ENCODE assay signal across 8 mouse cellular contexts in the genomic region with DNA sequence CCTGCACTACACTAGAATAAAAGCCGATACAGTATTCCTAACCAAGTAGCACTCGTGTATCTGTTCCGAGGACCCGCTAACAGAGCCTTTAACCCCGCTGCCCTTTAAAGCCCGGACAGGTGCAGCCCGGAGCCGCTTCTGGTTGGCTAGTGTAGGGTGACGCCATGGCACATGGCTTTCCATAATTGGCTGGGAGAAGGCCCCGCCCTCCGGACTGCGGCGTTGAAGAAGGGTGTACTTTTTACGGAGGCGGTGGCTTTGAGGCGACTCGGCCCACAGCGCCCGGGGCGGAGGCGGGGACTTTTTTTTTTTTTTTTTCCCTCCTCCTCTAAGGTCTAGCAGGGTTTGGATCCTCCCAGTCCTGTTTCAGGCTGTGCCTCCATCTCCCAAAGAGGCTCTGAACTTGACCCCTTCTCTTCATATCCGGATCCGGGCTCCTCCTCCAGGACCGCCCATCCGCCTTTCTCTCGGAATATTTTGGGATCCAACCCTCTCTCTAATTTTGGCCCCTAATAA. TPM values are rescaled to one million over a fixed set of nuclear protein-coding genes. Genes with fewer than 3 reads are reported as not detected.
DNase-seq lines count a peak whose midpoint lies in the region; ATAC-seq lines count a peak whose summit lies in the region.

TSS of gene Creld1 (plus strand) at position 198 of the 516 bp plus-strand sequence.

- H3K9ac ChIP-seq in intestine, embryonic 15.5 days, result peak within 1 kb of the TSS; percentile 62

- H3K9me3 ChIP-seq in embryonic facial prominence, embryonic 10.5 days, result no peaks in the 10 kb centered on the region
- H3K9me3 ChIP-seq in intestine, embryonic 15.5 days, result no peaks in the 10 kb centered on the region

- H3K27me3 ChIP-seq in embryonic facial prominence, embryonic 10.5 days (replicated peaks; ENCODE audit: low read depth, poor library complexity, severe bottlenecking), result peaks cover 43% of the 10 kb centered on the region
- peaks cover 24% of the 10 kb centered on the region for H3K27me3 ChIP-seq in intestine, embryonic 15.5 days (replicated peaks)

- intact Hi-C loops in left cerebral cortex, postnatal 14 days (cut with DNase I), result no loop called here

- H3K4me2 ChIP-seq in intestine, embryonic 15.5 days (replicated peaks), result peak within 1 kb of the TSS; percentile 87

- peak within 1 kb of the TSS; percentile 68 for H3K4me3 ChIP-seq in embryonic facial prominence, embryonic 10.5 days
- peak within 1 kb of the TSS; percentile 58 for H3K4me3 ChIP-seq in intestine, embryonic 15.5 days (replicated peaks)

- H3K27ac ChIP-seq in embryonic facial prominence, embryonic 10.5 days (replicated peaks), result peak within 1 kb of the TSS; percentile 86
- H3K27ac ChIP-seq in intestine, embryonic 15.5 days, result peak within 1 kb of the TSS; percentile 90

- peaks cover 44% of the 10 kb centered on the region for H3K4me1 ChIP-seq in embryonic facial prominence, embryonic 10.5 days
- H3K4me1 ChIP-seq in intestine, embryonic 15.5 days (replicated peaks), result peaks cover 23% of the 10 kb centered on the region

- WGBS in embryonic facial prominence, embryonic 10.5 days, result under 1% methylated on average over 26 of the region's 26 CpGs
- WGBS in intestine, embryonic 15.5 days, result under 1% methylated on average over 26 of the region's 26 CpGs

- peak; percentile 97 for ATAC-seq in intestine, embryonic 15.5 days
- ATAC-seq in megakaryocyte-erythroid progenitor cell, adult 5-6 weeks (replicated peaks; ENCODE audit: low FRiP score, low TSS enrichment, poor library complexity, severe bottlenecking), result peak; percentile 91

- H3K36me3 ChIP-seq in embryonic facial prominence, embryonic 10.5 days (replicated peaks), result peaks cover 4% of the 10 kb centered on the region
- no peaks in the 10 kb centered on the region for H3K36me3 ChIP-seq in intestine, embryonic 15.5 days

- peak; percentile 97 for DNase-seq in adrenal gland, postnatal 14 days
- DNase-seq in embryonic facial prominence, embryonic 10.5 days (ENCODE audit: low spot score), result peak; percentile 94
- peak; percentile 72 to 91 for DNase-seq in gastrocnemius, postnatal 4 days (ENCODE audit: low spot score in 2 of 2)
- peak; percentile 94 to 96 for DNase-seq in left cerebral cortex, postnatal 14 days (ENCODE audit: low spot score in 2 of 2)
- DNase-seq in right cerebral cortex, postnatal 14 days, result peak; percentile 89
- peak; percentile 83 for DNase-seq in urinary bladder, postnatal 25 days (ENCODE audit: low spot score)

RNA-seq across cellular contexts. Expression of gene Creld1, which starts in this region (rescaled TPM):
- total RNA-seq in adrenal gland, postnatal 14 days (2021), result 37.4 and 42.7 TPM in 2 replicates
- 23.5 and 27.2 TPM in 2 replicates for polyA plus RNA-seq in embryonic facial prominence, embryonic 10.5 days (2016; fragmentation: Nextera tagmentation; extraction: Ambion mirVana)
- 10 to 100 TPM; 38.7 to 45.2 TPM for total RNA-seq in gastrocnemius, postnatal 4 days (2021)
- polyA plus RNA-seq in intestine, embryonic 15.5 days (2015; fragmentation: Nextera tagmentation; extraction: Ambion mirVana), result 21.9 and 22.7 TPM in 2 replicates
- total RNA-seq in left cerebral cortex, postnatal 14 days (2021), result 100 to 1,000 TPM; 107 to 111 TPM
- 8.0 and 8.8 TPM in 2 replicates for total RNA-seq in megakaryocyte-erythroid progenitor cell, adult 5-6 weeks (2014; fragmentation: Nextera tagmentation)
- 1.6 and 6.1 TPM in 2 replicates for total RNA-seq in megakaryocyte-erythroid progenitor cell, adult 5-6 weeks (2017)

Comparison
In these comparisons a context has a peak if more than half of its experiments do, and no peak if none do; other contexts are left out.
1. Peak in every context shown above with its lines: DNase-seq, ATAC-seq, H3K4me3 ChIP-seq and H3K27ac ChIP-seq.